Mouse (Mus musculus) ES-Bruce4 (cell line): ENCODE measurements around the gene Rnf181.

Source experiments
- CTCF ChIP-seq: IDR thresholded peaks from one replicate; pipeline ENCODE4 v1.8.1; 2011; ENCODE audit warnings: low read depth, low read length
- EP300 ChIP-seq: IDR thresholded peaks from 2 replicates; pipeline ENCODE4 v1.6.1; 2011; ENCODE audit warnings: low read depth, low read length; ENCODE audit not compliant: insufficient read depth
- POLR2A ChIP-seq: IDR thresholded peaks from one replicate; pipeline ENCODE4 v1.8.1; 2011; ENCODE audit warnings: low read length; ENCODE audit not compliant: insufficient read depth

- TF ChIP-seq CTCF (no peak), EP300 (no peak), POLR2A (no peak)
Measured at GRCm38 (mm10) chr6:72405356-72405755, 38.6 kb upstream of the Rnf181 start.
